Mouse (Mus musculus) kidney, postnatal 14 days (tissue): Measurements from ENCODE around the gene Atad3a.

Experiments
- DNase-seq: peaks from one replicate; pipeline ENCODE4 v3.0.0; 2022; ENCODE audit warnings: mixed read lengths

The Atad3a gene

GRCm38 (mm10) chr4:155735788-155736187 is 25.1 kb downstream of the Atad3a start:
- no peak for DNase-seq

- peak; percentile 60 for DNase-seq
Measured at GRCm38 (mm10) chr4:155734951-155735702, 25.8 kb downstream of the Atad3a start.

GRCm38 (mm10) chr4:155734350-155734941 is 26.4 kb downstream of the Atad3a start, which contains the start of gene Tmem240:
Tmem240 (plus strand) TSS chr4:155734800.
- peak; percentile 92 for DNase-seq

DNA sequence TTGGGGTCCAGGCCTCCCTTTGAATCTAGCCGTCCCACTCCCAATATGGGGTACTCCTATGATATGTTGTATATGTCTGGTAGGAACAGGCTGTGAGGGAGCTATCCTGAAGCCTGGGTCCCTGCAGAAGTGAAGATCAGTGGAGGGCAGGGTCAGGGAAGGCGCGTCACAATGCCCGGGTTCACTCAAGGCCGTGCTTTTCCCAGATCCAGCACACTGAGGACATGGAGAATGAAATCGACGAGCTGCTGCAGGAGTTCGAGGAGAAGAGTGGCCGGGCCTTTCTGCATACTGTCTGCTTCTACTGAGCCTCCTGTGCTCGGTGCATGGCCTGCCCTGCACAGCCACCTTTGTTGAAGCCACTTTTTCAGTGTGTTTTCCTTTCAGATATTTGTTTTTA is 27.6 kb downstream of the Atad3a start:
- DNase-seq: no peak

- DNase-seq: no peak
Measured at GRCm38 (mm10) chr4:155727993-155728392, 32.9 kb downstream of the Atad3a start.

DNA sequence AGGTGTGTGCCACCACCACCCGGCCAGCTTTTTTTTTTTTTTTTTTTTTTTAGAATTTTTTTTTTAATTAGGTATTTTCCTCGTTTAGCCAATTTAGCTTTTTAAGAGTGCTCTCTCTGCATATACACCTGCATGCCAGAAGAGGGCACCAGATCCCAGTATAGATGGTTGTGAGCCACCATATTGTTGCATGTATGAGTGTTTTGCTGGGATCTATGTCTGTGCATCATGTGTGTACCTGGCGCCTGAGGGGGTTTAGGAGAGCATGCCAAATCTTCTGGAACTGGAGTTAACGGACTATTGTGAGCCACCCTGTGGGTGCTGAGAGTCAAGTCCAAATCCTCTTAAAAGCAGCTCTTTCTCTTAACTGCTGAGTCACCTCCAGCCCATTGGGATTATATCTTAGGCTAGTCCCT is 39.2 kb downstream of the Atad3a start:
- peak; percentile 36 for DNase-seq

- peak; percentile 19 for DNase-seq
Measured at GRCm38 (mm10) chr4:155710521-155711252, 50.2 kb downstream of the Atad3a start.

GRCm38 (mm10) chr4:155708988-155709387 is 51.9 kb downstream of the Atad3a start:
- no peak for DNase-seq

DNA sequence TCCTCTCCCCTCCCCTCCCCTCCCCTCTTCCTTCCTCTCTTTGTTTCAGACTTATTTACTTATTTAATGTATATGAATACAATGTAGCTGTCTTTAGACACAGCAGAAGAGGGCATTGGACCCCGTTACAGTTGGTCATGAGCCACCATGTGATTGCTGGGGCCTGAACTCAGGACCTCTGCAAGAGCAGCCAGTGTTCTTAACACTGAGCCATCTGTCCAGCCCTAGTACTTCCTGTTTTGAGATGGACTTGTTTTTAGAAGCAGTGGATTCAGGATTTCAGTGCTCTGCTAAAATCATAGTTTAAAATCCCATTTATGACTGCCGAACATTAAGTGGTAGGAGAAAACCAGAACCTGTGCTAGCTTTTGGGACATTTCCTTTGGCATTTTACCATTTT is 52.3 kb downstream of the Atad3a start:
- no peak for DNase-seq

- no peak for DNase-seq
Measured at GRCm38 (mm10) chr4:155705592-155705929, 55.3 kb downstream of the Atad3a start.

- DNase-seq: peak; percentile 97
Measured at GRCm38 (mm10) chr4:155704721-155705591, 55.9 kb downstream of the Atad3a start, which contains the start of gene Ssu72. Ssu72 (plus strand) TSS chr4:155704800.

DNA sequence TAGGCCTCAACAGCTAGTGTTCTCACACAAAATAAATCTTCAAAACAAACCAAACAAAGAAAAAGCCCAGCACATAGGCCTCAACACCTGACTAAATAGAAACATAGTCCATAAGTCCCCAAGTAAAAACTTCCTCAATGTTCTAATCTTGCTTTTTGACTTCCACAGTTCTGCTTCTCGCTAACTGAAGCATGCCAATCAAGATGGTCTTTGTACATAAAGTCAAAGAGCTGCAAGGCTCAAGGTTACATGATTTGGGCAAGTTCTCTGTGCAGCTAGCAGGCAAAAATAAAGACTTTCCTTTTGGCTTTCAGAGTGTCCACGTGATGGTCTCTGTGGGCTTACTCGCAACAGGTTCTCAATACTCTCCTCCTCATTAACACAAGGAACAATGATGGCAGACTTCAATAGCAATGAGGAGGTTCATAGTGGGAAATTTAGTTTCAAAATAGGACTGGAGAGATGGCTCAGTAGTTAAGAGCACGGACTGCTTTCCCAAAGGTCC is 57.4 kb downstream of the Atad3a start:
- no peak for DNase-seq

GRCm38 (mm10) chr4:155700425-155700824 is 60.5 kb downstream of the Atad3a start:
- no peak for DNase-seq

DNA sequence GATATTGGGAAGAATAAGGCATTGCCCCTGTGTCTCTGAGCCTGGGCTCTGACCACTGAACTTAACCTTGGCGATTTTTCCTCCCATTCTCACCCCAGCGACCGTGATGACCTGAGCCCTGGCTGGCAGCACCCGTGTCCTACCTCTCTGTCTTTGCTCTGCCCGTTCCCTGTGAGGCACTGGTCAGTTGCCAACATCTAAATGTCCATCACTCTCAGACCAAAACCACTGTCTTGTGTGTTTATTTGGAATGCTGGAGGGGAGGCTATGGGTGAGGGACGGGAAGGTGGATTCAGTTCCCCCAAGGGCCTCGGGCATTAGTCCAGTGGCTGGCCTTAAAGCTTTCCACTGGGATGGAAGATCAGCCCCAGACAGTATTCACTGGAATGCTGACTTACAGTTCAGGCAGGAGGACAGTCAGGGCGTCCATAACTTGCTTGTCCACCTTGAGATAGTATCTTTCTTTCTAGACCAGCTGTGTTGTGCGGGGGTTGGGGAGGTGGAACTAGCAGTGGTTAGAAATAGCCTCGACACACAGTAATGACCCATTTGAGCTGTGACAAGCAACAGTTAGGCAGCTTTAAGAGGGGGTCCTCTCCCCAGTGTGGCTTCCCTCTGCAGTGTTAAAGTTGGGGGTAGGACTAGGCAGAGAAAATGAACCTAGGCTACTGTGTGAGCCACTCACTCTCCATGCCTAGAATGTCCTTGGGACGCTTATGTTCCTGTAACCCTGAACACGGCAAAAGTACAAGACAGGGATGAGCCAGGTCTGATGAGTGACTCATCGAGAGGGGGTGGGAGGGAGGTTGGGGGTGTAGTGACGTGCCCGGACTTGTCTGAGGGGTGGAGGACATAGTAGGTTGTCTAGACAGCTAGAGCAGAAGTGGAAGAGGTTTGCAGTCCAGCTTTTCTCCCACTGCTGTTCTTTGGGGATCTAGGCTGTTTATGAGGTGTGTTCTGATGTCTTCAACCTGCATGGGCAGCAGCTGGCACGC is 64.3 kb downstream of the Atad3a start:
- DNase-seq: no peak

DNA sequence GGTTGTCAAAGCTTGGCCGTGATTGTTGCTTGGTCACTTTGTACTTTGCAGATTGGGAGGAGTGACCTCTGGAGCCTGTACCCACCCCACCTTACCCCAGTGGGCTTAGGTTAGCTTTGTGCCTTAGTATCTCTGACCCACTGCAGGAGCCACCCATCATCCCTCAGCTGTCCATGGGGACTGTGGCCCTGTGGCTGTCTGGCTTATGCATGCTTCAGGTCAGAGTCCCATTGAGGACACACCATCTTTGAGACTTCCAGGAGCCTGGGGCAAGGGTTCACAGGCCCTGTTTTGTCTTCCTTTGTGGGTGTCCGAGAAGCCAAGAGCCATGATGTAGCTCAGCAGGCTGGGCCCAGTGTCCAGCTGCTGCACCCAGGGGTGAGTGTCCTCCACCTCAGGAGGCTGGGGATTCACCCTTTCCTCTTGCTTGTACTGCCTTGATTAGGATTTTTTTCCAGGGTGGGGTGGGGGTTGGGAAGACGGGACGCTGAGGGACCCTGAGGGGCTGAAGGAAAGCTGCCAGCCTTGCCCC is 65.3 kb downstream of the Atad3a start:
- no peak for DNase-seq

GRCm38 (mm10) chr4:155694482-155695401 is 66.2 kb downstream of the Atad3a start:
- peak; percentile 67 for DNase-seq

DNA sequence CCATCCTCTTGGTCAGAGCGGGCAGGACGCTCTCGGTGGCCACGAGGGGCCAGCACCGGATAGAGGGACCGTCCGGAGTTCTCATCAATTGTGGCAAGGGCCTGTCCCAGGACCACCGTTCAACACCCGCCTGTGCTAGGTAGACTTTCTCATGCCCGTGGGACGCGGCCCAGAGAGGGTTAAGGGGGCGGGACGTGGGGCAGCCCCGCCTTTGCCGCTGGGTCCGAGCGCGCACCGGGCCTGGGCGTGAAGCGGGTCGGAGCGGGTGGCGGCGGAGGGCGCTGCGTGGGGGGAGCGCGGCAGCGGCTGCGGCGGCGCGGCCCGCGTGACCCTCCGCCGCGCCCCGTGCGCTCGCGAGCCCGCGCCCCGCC is 66.8 kb downstream of the Atad3a start, which contains the start of gene Fndc10:
Gene Fndc10 (plus strand): TSS at position 232 of the 371 bp plus-strand sequence.
- peak; percentile 70 for DNase-seq

DNA sequence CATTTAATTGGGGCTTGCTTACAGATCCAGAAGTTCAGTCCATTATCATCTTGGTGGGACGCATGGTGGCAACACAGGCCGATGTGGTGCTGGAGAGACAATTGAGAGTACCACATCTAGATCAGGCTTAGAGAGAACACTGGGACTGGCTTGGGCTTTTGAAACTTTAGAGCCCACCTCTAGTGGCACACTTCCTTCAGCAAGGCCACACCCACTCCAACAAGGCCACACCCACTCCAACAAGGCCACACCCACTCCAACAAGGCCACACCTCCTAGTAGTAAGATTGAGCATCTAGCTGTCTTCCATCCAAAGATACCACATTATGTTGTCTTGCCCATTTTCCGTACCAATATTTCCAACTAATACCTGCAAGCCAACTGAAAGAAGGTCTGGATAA is 68.5 kb downstream of the Atad3a start:
- DNase-seq: no peak
